Mouse (Mus musculus): ENCODE data around the gene Btg2. TPM values are rescaled to one million over a fixed set of nuclear protein-coding genes. Genes with fewer than 3 reads are reported as not detected.

Btg2 gene
- polyA plus RNA-seq, 1 experiment from 2014 or later, result 28.6 TPM

DNA sequence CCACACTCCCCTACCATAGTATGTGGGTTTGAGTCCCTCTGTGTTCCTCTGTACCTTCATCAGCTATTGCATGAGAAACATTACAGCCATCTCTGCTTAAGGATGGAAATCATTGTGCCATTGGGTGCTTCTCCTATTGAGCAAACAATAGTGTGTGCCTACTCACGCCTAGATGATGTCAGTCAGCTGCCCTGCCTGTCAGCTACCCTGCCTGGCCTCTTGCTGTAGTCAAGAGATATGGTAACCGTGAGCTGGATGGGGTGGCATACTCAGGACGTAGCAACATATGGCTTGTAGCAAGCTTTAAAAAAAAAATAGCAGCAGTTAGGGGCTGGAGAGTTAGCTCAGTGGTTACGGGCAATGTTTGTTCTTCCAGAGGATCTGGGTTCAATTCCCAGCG lies 31.5 kb upstream of the Btg2 start:
- peaks cover 1% of the 10 kb centered on the region for H3K4me1 ChIP-seq (ENCODE audit: control insufficient read depth, insufficient read depth, low read length)
- no peak overlapping the region for H3K27ac ChIP-seq (ENCODE audit: low read depth, low read length)
- no peaks in the 10 kb centered on the region for H3K9me3 ChIP-seq (ENCODE audit: control insufficient read depth, low read length)
- WGBS, result 84% methylated on average over 5 of the region's 5 CpGs
- no peaks in the 10 kb centered on the region for H3K36me3 ChIP-seq (ENCODE audit: control insufficient read depth, insufficient read depth, low read length)
- ATAC-seq (ENCODE audit: low FRiP score, low TSS enrichment), result no peak
- H3K27me3 ChIP-seq (ENCODE audit: control insufficient read depth, insufficient read depth, low read length), result no peaks in the 10 kb centered on the region
- no peak overlapping the region for H3K4me2 ChIP-seq (replicated peaks; ENCODE audit: low read depth, low read length)
- no peak overlapping the region for H3K4me3 ChIP-seq (ENCODE audit: low read length)
- no peak overlapping the region for H3K9ac ChIP-seq (ENCODE audit: low read depth, low read length)

DNA sequence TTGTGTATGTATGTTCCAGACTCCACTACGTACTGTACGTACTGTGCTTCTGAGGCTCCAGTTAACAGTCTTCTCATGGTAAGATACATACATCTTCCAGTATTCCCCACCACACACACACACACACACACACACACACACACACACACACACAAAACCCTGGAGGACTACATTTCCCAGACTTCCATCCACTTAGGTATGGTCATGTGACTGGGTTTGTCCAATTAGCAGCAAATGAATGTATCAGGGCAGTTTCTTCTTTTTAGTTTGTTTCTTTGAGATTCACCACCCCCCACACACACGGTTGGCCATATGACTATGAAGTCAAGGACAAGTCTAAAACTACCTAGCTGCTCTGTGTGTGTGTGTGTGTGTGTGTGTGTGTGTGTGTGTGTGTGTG lies 31.1 kb upstream of the Btg2 start:
- no peaks in the 10 kb centered on the region for H3K36me3 ChIP-seq (ENCODE audit: control insufficient read depth, insufficient read depth, low read length)
- no peak overlapping the region for H3K9ac ChIP-seq (ENCODE audit: low read depth, low read length)
- 88% methylated on average over 3 of the region's 3 CpGs for WGBS
- no peak overlapping the region for H3K4me3 ChIP-seq (ENCODE audit: low read length)
- H3K9me3 ChIP-seq (ENCODE audit: control insufficient read depth, low read length), result no peaks in the 10 kb centered on the region
- H3K27ac ChIP-seq (ENCODE audit: low read depth, low read length), result no peak overlapping the region
- no peak overlapping the region for H3K4me2 ChIP-seq (replicated peaks; ENCODE audit: low read depth, low read length)
- no peak for ATAC-seq (ENCODE audit: low FRiP score, low TSS enrichment)
- no peaks in the 10 kb centered on the region; the same call in 1 of the 2 replicates for H3K4me1 ChIP-seq (ENCODE audit: control insufficient read depth, insufficient read depth, low read length)
- no peaks in the 10 kb centered on the region for H3K27me3 ChIP-seq (ENCODE audit: control insufficient read depth, insufficient read depth, low read length)

DNA sequence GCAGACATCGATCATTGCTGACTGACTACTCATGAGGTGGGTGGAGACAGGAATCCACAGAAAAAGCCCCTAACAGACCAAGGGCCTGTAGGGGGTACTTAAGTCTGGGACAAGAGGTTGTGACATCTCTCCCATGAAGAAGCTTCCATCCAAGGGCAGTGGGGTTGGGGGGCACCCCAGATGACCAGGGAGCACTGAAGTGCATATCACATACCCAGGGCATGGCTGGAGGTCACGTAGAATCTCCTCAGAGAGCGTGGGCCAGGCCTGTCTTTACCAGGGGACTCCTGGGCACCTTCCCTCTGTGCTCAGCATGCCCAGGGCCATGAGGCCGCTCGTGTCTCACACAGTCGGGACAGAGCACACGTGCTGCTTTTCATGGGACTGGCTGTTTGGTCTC lies 28.9 kb upstream of the Btg2 start:
- H3K9ac ChIP-seq (ENCODE audit: low read depth, low read length), result no peak overlapping the region
- H3K27me3 ChIP-seq (ENCODE audit: control insufficient read depth, insufficient read depth, low read length), result no peaks in the 10 kb centered on the region
- WGBS, result 87% methylated on average over 7 of the region's 7 CpGs
- no peaks in the 10 kb centered on the region for H3K4me1 ChIP-seq (ENCODE audit: control insufficient read depth, insufficient read depth, low read length)
- H3K4me3 ChIP-seq (ENCODE audit: low read length), result no peak overlapping the region
- no peaks in the 10 kb centered on the region for H3K9me3 ChIP-seq (ENCODE audit: control insufficient read depth, low read length)
- H3K36me3 ChIP-seq (ENCODE audit: control insufficient read depth, insufficient read depth, low read length), result no peaks in the 10 kb centered on the region
- H3K4me2 ChIP-seq (replicated peaks; ENCODE audit: low read depth, low read length), result no peak overlapping the region
- H3K27ac ChIP-seq (ENCODE audit: low read depth, low read length), result no peak overlapping the region
- ATAC-seq (ENCODE audit: low FRiP score, low TSS enrichment), result no peak

DNA sequence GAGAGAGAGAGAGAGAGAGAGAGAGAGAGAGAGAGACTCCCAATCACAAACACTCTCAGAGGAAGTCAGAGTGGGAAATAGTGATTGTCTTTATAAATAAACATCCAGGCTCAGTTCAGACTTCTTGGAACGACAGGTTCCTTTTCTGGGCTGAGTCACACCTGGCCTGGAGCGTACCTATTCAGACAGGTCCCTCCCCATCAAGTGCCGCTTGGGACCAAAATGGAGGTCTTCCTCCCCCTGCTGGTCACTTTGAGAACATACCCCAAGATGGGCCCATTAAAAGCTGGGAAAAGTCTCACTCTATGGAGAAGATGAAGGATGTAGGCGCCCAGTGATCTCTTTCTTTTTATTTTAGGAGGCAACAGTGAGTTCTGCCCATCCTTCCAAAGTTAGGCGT lies 27.8 kb upstream of the Btg2 start:
- H3K4me3 ChIP-seq (ENCODE audit: low read length), result no peak overlapping the region
- ATAC-seq (ENCODE audit: low FRiP score, low TSS enrichment), result no peak
- 7% methylated on average over 5 of the region's 5 CpGs for WGBS
- no peak overlapping the region for H3K9ac ChIP-seq (ENCODE audit: low read depth, low read length)
- no peak overlapping the region for H3K27ac ChIP-seq (ENCODE audit: low read depth, low read length)
- no peaks in the 10 kb centered on the region for H3K4me1 ChIP-seq (ENCODE audit: control insufficient read depth, insufficient read depth, low read length)
- no peaks in the 10 kb centered on the region for H3K9me3 ChIP-seq (ENCODE audit: control insufficient read depth, low read length)
- no peaks in the 10 kb centered on the region for H3K36me3 ChIP-seq (ENCODE audit: control insufficient read depth, insufficient read depth, low read length)
- H3K27me3 ChIP-seq (ENCODE audit: control insufficient read depth, insufficient read depth, low read length), result no peaks in the 10 kb centered on the region
- H3K4me2 ChIP-seq (replicated peaks; ENCODE audit: low read depth, low read length), result no peak overlapping the region

GRCm38 (mm10) chr1:134105764-134106430 lies 27.0 kb upstream of the Btg2 start:
- no peak overlapping the region for H3K4me3 ChIP-seq (ENCODE audit: low read length)
- H3K4me2 ChIP-seq (replicated peaks; ENCODE audit: low read depth, low read length), result no peak overlapping the region
- no peaks in the 10 kb centered on the region for H3K4me1 ChIP-seq (ENCODE audit: control insufficient read depth, insufficient read depth, low read length)
- no peaks in the 10 kb centered on the region for H3K36me3 ChIP-seq (ENCODE audit: control insufficient read depth, insufficient read depth, low read length)
- H3K27ac ChIP-seq (ENCODE audit: low read depth, low read length), result no peak overlapping the region
- H3K9me3 ChIP-seq (ENCODE audit: control insufficient read depth, low read length), result no peaks in the 10 kb centered on the region
- no peak for ATAC-seq (ENCODE audit: low FRiP score, low TSS enrichment)
- 41% methylated on average over 3 of the region's 3 CpGs for WGBS
- H3K9ac ChIP-seq (ENCODE audit: low read depth, low read length), result no peak overlapping the region
- H3K27me3 ChIP-seq (ENCODE audit: control insufficient read depth, insufficient read depth, low read length), result no peaks in the 10 kb centered on the region

DNA sequence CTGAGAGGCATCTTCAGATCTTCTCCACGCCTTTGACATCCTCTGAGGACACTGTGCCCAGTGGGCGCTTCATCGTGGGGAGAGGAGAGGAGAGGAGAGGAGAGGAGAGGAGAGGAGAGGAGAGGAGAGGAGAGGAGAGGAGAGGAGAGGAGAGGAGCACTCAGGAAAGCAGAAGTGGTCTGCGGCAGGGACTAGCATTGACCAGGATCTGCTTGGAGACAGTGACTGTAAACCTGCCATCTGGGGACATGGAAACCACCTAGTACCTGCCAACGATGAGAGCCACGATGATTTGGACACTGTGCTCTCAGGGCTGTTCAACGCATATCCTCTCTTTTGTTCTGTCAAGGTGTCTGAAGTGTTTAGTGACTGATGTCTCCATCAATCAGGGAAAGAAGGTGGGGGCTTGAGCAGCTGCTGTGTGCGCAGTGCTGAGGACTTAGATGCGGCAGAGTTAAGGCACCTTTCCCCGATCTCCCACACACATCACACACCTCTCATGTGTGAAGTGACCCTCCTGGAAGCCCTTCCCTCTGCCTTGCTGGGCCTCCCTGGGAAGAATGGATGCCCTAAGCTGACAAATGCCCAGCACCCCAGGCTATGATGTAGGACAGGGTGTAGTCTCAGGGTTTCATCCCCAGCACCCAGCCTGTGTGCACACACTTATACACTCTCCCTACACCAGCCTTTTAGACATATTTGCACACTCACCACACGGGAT lies 26.3 kb upstream of the Btg2 start:
- Histone ChIP-seq H3K27ac (ENCODE audit: low read depth, low read length) (no peak overlapping the region), H3K4me2 (replicated peaks; ENCODE audit: low read depth, low read length) (no peak overlapping the region), H3K4me3 (ENCODE audit: low read length) (no peak overlapping the region), H3K27me3 (ENCODE audit: control insufficient read depth, insufficient read depth, low read length) (no peaks in the 10 kb centered on the region), H3K9ac (ENCODE audit: low read depth, low read length) (no peak overlapping the region), H3K36me3 (ENCODE audit: control insufficient read depth, insufficient read depth, low read length) (no peaks in the 10 kb centered on the region), H3K4me1 (ENCODE audit: control insufficient read depth, insufficient read depth, low read length) (no peaks in the 10 kb centered on the region), H3K9me3 (ENCODE audit: control insufficient read depth, low read length) (no peaks in the 10 kb centered on the region)
- 80% methylated on average over 9 of the region's 11 CpGs for whole genome bisulfite sequencing
- ATAC-seq (ENCODE audit: low FRiP score, low TSS enrichment), result no peak

- Histone ChIP-seq H3K4me1 (ENCODE audit: control insufficient read depth, insufficient read depth, low read length) (peaks cover 6% of the 10 kb centered on the region), H3K4me3 (ENCODE audit: low read length) (no peak overlapping the region), H3K9me3 (ENCODE audit: control insufficient read depth, low read length) (no peaks in the 10 kb centered on the region), H3K4me2 (replicated peaks; ENCODE audit: low read depth, low read length) (no peak overlapping the region), H3K9ac (ENCODE audit: low read depth, low read length) (no peak overlapping the region), H3K36me3 (ENCODE audit: control insufficient read depth, insufficient read depth, low read length) (no peaks in the 10 kb centered on the region), H3K27me3 (ENCODE audit: control insufficient read depth, insufficient read depth, low read length) (no peaks in the 10 kb centered on the region), H3K27ac (ENCODE audit: low read depth, low read length) (peak overlapping the region; percentile 24; the same call in 1 of the 2 replicates)
- WGBS, result 70% methylated on average over 5 of the region's 5 CpGs
- ATAC-seq (ENCODE audit: low FRiP score, low TSS enrichment), result no peak
Observed at GRCm38 (mm10) chr1:134103861-134104260, 24.9 kb upstream of the Btg2 start.

- ATAC-seq (ENCODE audit: low FRiP score, low TSS enrichment), result no peak
- WGBS, result 74% methylated on average over 3 of the region's 3 CpGs
- H3K4me1 ChIP-seq (ENCODE audit: control insufficient read depth, insufficient read depth, low read length), result peaks cover 20% of the 10 kb centered on the region
- H3K36me3 ChIP-seq (ENCODE audit: control insufficient read depth, insufficient read depth, low read length), result no peaks in the 10 kb centered on the region
- H3K27me3 ChIP-seq (ENCODE audit: control insufficient read depth, insufficient read depth, low read length), result no peaks in the 10 kb centered on the region
- H3K4me3 ChIP-seq (ENCODE audit: low read length), result no peak overlapping the region
- no peaks in the 10 kb centered on the region for H3K9me3 ChIP-seq (ENCODE audit: control insufficient read depth, low read length)
- no peak overlapping the region for H3K27ac ChIP-seq (ENCODE audit: low read depth, low read length)
- H3K9ac ChIP-seq (ENCODE audit: low read depth, low read length), result no peak overlapping the region
- H3K4me2 ChIP-seq (replicated peaks; ENCODE audit: low read depth, low read length), result no peak overlapping the region
Observed at GRCm38 (mm10) chr1:134101593-134101992, 22.7 kb upstream of the Btg2 start.

DNA sequence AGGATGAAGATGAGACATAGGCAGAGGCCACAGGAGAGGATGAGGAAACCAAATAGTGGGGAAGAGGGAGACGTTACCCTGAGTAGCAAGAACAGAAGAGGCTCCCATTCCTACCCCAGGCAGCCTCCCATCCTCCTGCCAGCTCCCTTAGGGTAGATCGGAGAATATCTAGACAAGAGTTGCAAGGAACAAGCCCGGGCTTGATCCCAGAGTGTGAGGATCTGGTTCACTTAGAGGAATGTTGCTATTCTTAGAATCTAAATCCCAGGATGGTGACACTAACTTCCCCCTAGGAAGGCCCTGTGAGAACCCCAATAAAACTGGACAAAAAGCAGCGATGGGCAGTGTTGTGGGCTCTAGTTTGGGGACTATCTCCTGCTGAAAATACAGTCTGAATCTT lies 22.0 kb upstream of the Btg2 start:
- Histone ChIP-seq H3K4me2 (replicated peaks; ENCODE audit: low read depth, low read length) (no peak overlapping the region), H3K9me3 (ENCODE audit: control insufficient read depth, low read length) (no peaks in the 10 kb centered on the region), H3K4me1 (ENCODE audit: control insufficient read depth, insufficient read depth, low read length) (peaks cover 26% of the 10 kb centered on the region), H3K4me3 (ENCODE audit: low read length) (no peak overlapping the region), H3K27me3 (ENCODE audit: control insufficient read depth, insufficient read depth, low read length) (no peaks in the 10 kb centered on the region), H3K9ac (ENCODE audit: low read depth, low read length) (no peak overlapping the region), H3K27ac (ENCODE audit: low read depth, low read length) (no peak overlapping the region), H3K36me3 (ENCODE audit: control insufficient read depth, insufficient read depth, low read length) (no peaks in the 10 kb centered on the region)
- no peak for ATAC-seq (ENCODE audit: low FRiP score, low TSS enrichment)
- 77% methylated on average over 4 of the region's 4 CpGs for WGBS

All from kidney, embryonic 14.5 days (tissue).